Mouse (Mus musculus) brain, embryonic 14.5 days (tissue): Measurements from ENCODE around the gene Hk2.

Experiments
- CTCF ChIP-seq: fragments of 200-500 bp; IDR thresholded peaks from 2 replicates; pipeline ENCODE4 v1.5.1; 2012; ENCODE audit warnings: inconsistent platforms, mild to moderate bottlenecking, moderate library complexity, borderline replicate concordance; ENCODE audit not compliant: insufficient read depth, insufficient read length; ENCODE audit errors: extremely low read depth
- POLR2A ChIP-seq: fragments of 200-500 bp; IDR thresholded peaks from 2 replicates; pipeline ENCODE4 v1.6.1; 2012; ENCODE audit warnings: mild to moderate bottlenecking, inconsistent platforms, borderline replicate concordance; ENCODE audit not compliant: poor library complexity, insufficient read depth, insufficient read length, severe bottlenecking; ENCODE audit errors: extremely low read depth

- TF ChIP-seq CTCF (peak; percentile 16; the same call in 1 of the 2 replicates), POLR2A (no peak)
Measured at GRCm38 (mm10) chr6:82750063-82750462, 24.2 kb downstream of the Hk2 start.
